9 mouse cellular contexts compared by ENCODE assay signal in genomic region chr2:135810841-135811240, GRCm38 (mm10).
DNase-seq lines count a peak whose midpoint lies in the region; ATAC-seq lines count a peak whose summit lies in the region.
"Had no signal": no experiment of that assay in that cellular context is flagged by ENCODE, and none has a peak within 500 bp of the region (broad histone marks: within the 10 kb centered on the region; RNA-seq: fewer than 3 reads in every experiment).

No protein-coding gene starts in this region.

- DNase-seq in embryonic facial prominence, embryonic 11.5 days (ENCODE audit: low spot score) = peak; percentile 3
- no peak for DNase-seq in embryonic facial prominence, embryonic 10.5 days (ENCODE audit: low spot score)
- DNase-seq in limb, embryonic 10.5 days (ENCODE audit: low spot score) = no peak
- DNase-seq in heart, postnatal 4 days = peak; percentile 34
- peak; percentile 33 for DNase-seq in skeletal muscle tissue, adult 2 months (ENCODE audit: low read depth, low spot score)
- no peak for DNase-seq in liver
- DNase-seq in layer of hippocampus, postnatal 25 days (ENCODE audit: extremely low spot score in 1 of 2, low spot score in 1 of 2) = no peak

- H3K4me1 ChIP-seq in embryonic facial prominence, embryonic 11.5 days (ENCODE audit: control insufficient read depth, insufficient read depth, low read length) = no peaks in the 10 kb centered on the region
- H3K4me1 ChIP-seq in embryonic facial prominence, embryonic 10.5 days = peaks cover 10% of the 10 kb centered on the region; the same call in 1 of the 2 replicates
- H3K4me1 ChIP-seq in limb, embryonic 13.5 days = peaks cover 6% of the 10 kb centered on the region
- peaks cover 3% of the 10 kb centered on the region; the same call in 1 of the 2 replicates for H3K4me1 ChIP-seq in limb, embryonic 10.5 days

- H3K27me3 ChIP-seq in embryonic facial prominence, embryonic 11.5 days (ENCODE audit: control insufficient read depth, insufficient read depth, low read length) = no peaks in the 10 kb centered on the region
- H3K27me3 ChIP-seq in embryonic facial prominence, embryonic 10.5 days (replicated peaks; ENCODE audit: low read depth, poor library complexity, severe bottlenecking) = no peaks in the 10 kb centered on the region
- H3K27me3 ChIP-seq in limb, embryonic 13.5 days = no peaks in the 10 kb centered on the region
- H3K27me3 ChIP-seq in limb, embryonic 10.5 days (ENCODE audit: low read depth, poor library complexity, severe bottlenecking) = no peaks in the 10 kb centered on the region

- H3K9me3 ChIP-seq in embryonic facial prominence, embryonic 11.5 days (replicated peaks; ENCODE audit: control insufficient read depth, low read length) = no peaks in the 10 kb centered on the region
- no peaks in the 10 kb centered on the region for H3K9me3 ChIP-seq in embryonic facial prominence, embryonic 10.5 days
- H3K9me3 ChIP-seq in limb, embryonic 13.5 days = peaks cover 7% of the 10 kb centered on the region; the same call in 1 of the 2 replicates
- no peaks in the 10 kb centered on the region for H3K9me3 ChIP-seq in limb, embryonic 10.5 days (replicated peaks)

- no peak overlapping the region for H3K9ac ChIP-seq in embryonic facial prominence, embryonic 11.5 days (replicated peaks; ENCODE audit: low read length)
- H3K9ac ChIP-seq in limb, embryonic 13.5 days = no peak overlapping the region

- H3K4me3 ChIP-seq in embryonic facial prominence, embryonic 11.5 days (ENCODE audit: low read depth, low read length) = no peak overlapping the region
- no peak overlapping the region for H3K4me3 ChIP-seq in embryonic facial prominence, embryonic 10.5 days
- H3K4me3 ChIP-seq in limb, embryonic 13.5 days = no peak overlapping the region
- H3K4me3 ChIP-seq in limb, embryonic 10.5 days = no peak overlapping the region

- H3K36me3 ChIP-seq in embryonic facial prominence, embryonic 11.5 days (replicated peaks; ENCODE audit: control insufficient read depth, insufficient read depth, low read depth, low read length) = no peaks in the 10 kb centered on the region
- no peaks in the 10 kb centered on the region for H3K36me3 ChIP-seq in embryonic facial prominence, embryonic 10.5 days (replicated peaks)
- H3K36me3 ChIP-seq in limb, embryonic 13.5 days = no peaks in the 10 kb centered on the region; the same call in 1 of the 2 replicates
- no peaks in the 10 kb centered on the region for H3K36me3 ChIP-seq in limb, embryonic 10.5 days

- WGBS in embryonic facial prominence, embryonic 11.5 days = 67% methylated on average over 6 of the region's 6 CpGs
- WGBS in embryonic facial prominence, embryonic 10.5 days = 74% methylated on average over 6 of the region's 6 CpGs
- WGBS in limb, embryonic 13.5 days = 39% methylated on average over 6 of the region's 6 CpGs
- 80% methylated on average over 6 of the region's 6 CpGs for WGBS in limb, embryonic 10.5 days

- H3K4me2 ChIP-seq in embryonic facial prominence, embryonic 11.5 days (ENCODE audit: low read depth, low read length) = no peak overlapping the region
- no peak overlapping the region for H3K4me2 ChIP-seq in limb, embryonic 13.5 days (replicated peaks)

- H3K27ac ChIP-seq in embryonic facial prominence, embryonic 11.5 days (replicated peaks; ENCODE audit: low read depth, low read length) = no peak overlapping the region
- no peak overlapping the region for H3K27ac ChIP-seq in embryonic facial prominence, embryonic 10.5 days (replicated peaks)
- H3K27ac ChIP-seq in limb, embryonic 13.5 days = no peak overlapping the region
- no peak overlapping the region for H3K27ac ChIP-seq in limb, embryonic 10.5 days
- H3K27ac ChIP-seq: hindbrain, postnatal 0 days had no signal

- no peak for ATAC-seq in embryonic facial prominence, embryonic 11.5 days (replicated peaks; ENCODE audit: insufficient number of reproducible peaks, low FRiP score, low TSS enrichment, low read depth)
- peak; percentile 54; the same call in 1 of the 2 replicates for ATAC-seq in limb, embryonic 13.5 days (ENCODE audit: low FRiP score, low read depth)
- ATAC-seq: hindbrain, postnatal 0 days had no signal

Comparison
In these comparisons a context has a peak if more than half of its experiments do, and no peak if none do; other contexts are left out.
1. DNase-seq: peak in embryonic facial prominence, embryonic 11.5 days (single experiment), heart, postnatal 4 days (single experiment) and skeletal muscle tissue, adult 2 months (single experiment); none in embryonic facial prominence, embryonic 10.5 days (single experiment), limb, embryonic 10.5 days (single experiment), liver (single experiment) and layer of hippocampus, postnatal 25 days (0 of 2).